Mouse (Mus musculus) liver, adult 2 months (tissue): ENCODE data around the gene Gm21425. TPM values are rescaled to one million over a fixed set of nuclear protein-coding genes. Genes with fewer than 3 reads are reported as not detected.
"Not testable (repeated sequence)": the region's sequence is repeated elsewhere in the genome, so short reads cannot be mapped to it uniquely, and the experiment has no call there.

Experiments
- DNase-seq: peaks from one replicate; pipeline ENCODE4 v3.0.0-alpha.2; 2011; ENCODE audit warnings: low read depth, low spot score; ENCODE audit errors: extremely low read depth
- H3K27ac ChIP-seq: fragments of 200-500 bp; replicated peaks from 2 replicates; pipeline ENCODE4 v1.5.1; 2012; ENCODE audit warnings: low read depth, mild to moderate bottlenecking, control low read depth, inconsistent platforms, low read length; ENCODE audit not compliant: insufficient read depth
- H3K27me3 ChIP-seq: fragments of 200-500 bp; 2 replicates; pipeline ENCODE4 v1.6.1; 2012; ENCODE audit warnings: mild to moderate bottlenecking, moderate library complexity, low read length, inconsistent platforms; ENCODE audit not compliant: control insufficient read depth, insufficient read depth
- H3K36me3 ChIP-seq: fragments of 200-500 bp; 2 replicates; pipeline ENCODE4 v1.6.1; 2012; ENCODE audit warnings: low read length, inconsistent platforms; ENCODE audit not compliant: control insufficient read depth, insufficient read depth
- H3K4me1 ChIP-seq: fragments of 200-500 bp; 2 replicates; pipeline ENCODE4 v1.6.1; 2011; ENCODE audit warnings: low read length; ENCODE audit not compliant: control insufficient read depth, insufficient read depth
- H3K4me3 ChIP-seq: fragments of 200-500 bp; 2 replicates; pipeline ENCODE4 v1.5.1; 2011; ENCODE audit warnings: low read depth, mild to moderate bottlenecking, control low read depth, low read length, moderate library complexity; ENCODE audit not compliant: insufficient read depth
- H3K79me2 ChIP-seq: fragments of 200-500 bp; 2 replicates; pipeline ENCODE4 v1.6.1; 2012; ENCODE audit warnings: inconsistent platforms, mild to moderate bottlenecking, low read length, moderate library complexity; ENCODE audit not compliant: control insufficient read depth, insufficient read depth
- H3K9ac ChIP-seq: fragments of 200-500 bp; 2 replicates; pipeline ENCODE4 v1.6.1; 2012; ENCODE audit warnings: low read depth, mild to moderate bottlenecking, control low read depth, inconsistent platforms, low read length
- WGBS: fragments of 180-500 bp; shearing (Covaris S2); methylation state at CpG from one replicate; pipeline ENCODE4 v1.1.7; 2018; 5-methylcytosine and 5-hydroxymethylcytosine counted together
- polyA plus RNA-seq: library from polyadenylated mRNA; depleted of rRNA; stranded (reverse); fragments of >200 nt; gene quantifications from 2 replicates; pipeline ENCODE4 v1.2.3, GENCODE M21; 2012; rRNA removed
- total RNA-seq: library from RNA; depleted of rRNA; stranded (reverse); fragments of >200 nt; gene quantifications from 2 replicates; pipeline ENCODE4 v1.2.3, GENCODE M21; 2014; rRNA removed

Gm21425 gene
- total RNA-seq (not detected in 2 replicates), polyA plus RNA-seq (not detected in 2 replicates)

GRCm38 (mm10) chrY:13161668-13162067 lies at the start of gene Gm21425:
Gene Gm21425, plus strand, starts transcription at chrY:13161968.
- H3K36me3 ChIP-seq, DNase-seq, H3K9ac ChIP-seq, H3K27me3 ChIP-seq, H3K4me3 ChIP-seq, H3K27ac ChIP-seq, H3K79me2 ChIP-seq, H3K4me1 ChIP-seq: not testable (repeated sequence)

- not testable (repeated sequence) for H3K4me3 ChIP-seq, H3K36me3 ChIP-seq, H3K4me1 ChIP-seq, H3K79me2 ChIP-seq, H3K9ac ChIP-seq, H3K27me3 ChIP-seq, H3K27ac ChIP-seq, DNase-seq
- WGBS = no CpG with 5 or more reads among the region's 3 CpGs
These were observed 28.4 kb upstream of the Gm21425 start, which contains the start of gene Gm21891 for GRCm38 (mm10) chrY:13133392-13133791. Gene Gm21891, minus strand, starts transcription at chrY:13133492.

Other genes starting within 250 kb of the Gm21425 start
- not detected in 2 replicates for gene Gm20807, start 119.1 kb upstream of the Gm21425 start, total RNA-seq
- gene Gm20807, start 119.1 kb upstream of the Gm21425 start, polyA plus RNA-seq = not detected in 2 replicates
- not detected in 2 replicates for gene Gm21891, start 28.5 kb upstream of the Gm21425 start, total RNA-seq
- gene Gm21891, start 28.5 kb upstream of the Gm21425 start, polyA plus RNA-seq = not detected in 2 replicates
- not detected in 2 replicates for gene Gm21828, start 62.0 kb downstream of the Gm21425 start, total RNA-seq
- not detected in 2 replicates for gene Gm21828, start 62.0 kb downstream of the Gm21425 start, polyA plus RNA-seq
- gene Gm21440, start 90.4 kb downstream of the Gm21425 start, total RNA-seq = not detected in 2 replicates
- not detected in 2 replicates for gene Gm21440, start 90.4 kb downstream of the Gm21425 start, polyA plus RNA-seq
- gene Gm21454, start 90.5 kb downstream of the Gm21425 start, total RNA-seq = not detected in 2 replicates
- gene Gm21454, start 90.5 kb downstream of the Gm21425 start, polyA plus RNA-seq = not detected in 2 replicates
- not detected in 2 replicates for gene Gm21725, start 187.1 kb downstream of the Gm21425 start, total RNA-seq
- gene Gm21725, start 187.1 kb downstream of the Gm21425 start, polyA plus RNA-seq = not detected in 2 replicates